ENCODE assay signal across 25 mouse cellular contexts in genomic region chr8:69907106-69907505, GRCm38 (mm10). TPM values are rescaled to one million over a fixed set of nuclear protein-coding genes. Genes with fewer than 3 reads are reported as not detected.
"Had no signal": no experiment of that assay in that cellular context is flagged by ENCODE, and none has a peak within 500 bp of the region (broad histone marks: within the 10 kb centered on the region; RNA-seq: fewer than 3 reads in every experiment).

No protein-coding gene starts in this region.

- H3K4me3 ChIP-seq: gastrocnemius, adult 2 months; heart, adult 2 months; heart, embryonic 13.5 days; heart, embryonic 15.5 days; hindbrain, embryonic 13.5 days; intestine, embryonic 15.5 days; layer of hippocampus, adult 2 months; left cerebral cortex, adult 2 months; limb, embryonic 10.5 days; limb, embryonic 12.5 days; liver, embryonic 12.5 days had no signal

- H3K27me3 ChIP-seq: heart, embryonic 13.5 days; heart, embryonic 15.5 days; hindbrain, embryonic 13.5 days; intestine, embryonic 15.5 days; limb, embryonic 12.5 days; liver, embryonic 12.5 days had no signal

- H3K9ac ChIP-seq: heart, embryonic 13.5 days; heart, embryonic 15.5 days; hindbrain, embryonic 13.5 days; intestine, embryonic 15.5 days; limb, embryonic 12.5 days; liver, embryonic 12.5 days; liver, embryonic 14.5 days had no signal

- H3K9me3 ChIP-seq: heart, embryonic 13.5 days; heart, embryonic 15.5 days; hindbrain, embryonic 13.5 days; intestine, embryonic 15.5 days; limb, embryonic 10.5 days; limb, embryonic 12.5 days; liver, embryonic 12.5 days had no signal

- DNase-seq: gastrocnemius, adult 2 months; gastrocnemius, postnatal 14 days; gastrocnemius, postnatal 36 days; heart, adult 11 months; heart, adult 2 months; heart, postnatal 14 days; heart, postnatal 36 days; kidney, adult 18-20 months; kidney, adult 8-10 months; kidney, postnatal 10 days; kidney, postnatal 25 days; kidney, postnatal 4 days had no signal

- H3K27ac ChIP-seq: heart, adult 2 months; heart, embryonic 13.5 days; heart, embryonic 15.5 days; hindbrain, embryonic 13.5 days; intestine, embryonic 15.5 days; layer of hippocampus, adult 2 months; left cerebral cortex, adult 2 months; limb, embryonic 10.5 days; limb, embryonic 12.5 days; liver, embryonic 14.5 days had no signal

RNA-seq across cellular contexts. Expression of gene Yjefn3, which starts 4.6 kb away (rescaled TPM):
- total RNA-seq: hematopoietic stem cell, adult 5-6 weeks had no signal

RNA-seq across cellular contexts. Expression of gene Tssk6, which starts 5.1 kb away (rescaled TPM):
- total RNA-seq: gastrocnemius, adult 2 months; gastrocnemius, postnatal 36 days; heart, postnatal 14 days; heart, postnatal 36 days; liver, adult 2 months had no signal

RNA-seq across cellular contexts. Expression of gene Cilp2, which starts 19.6 kb away (rescaled TPM):
- total RNA-seq: hematopoietic stem cell, adult 5-6 weeks; liver, adult 2 months had no signal
- polyA plus RNA-seq: inflammation-experienced regulatory T-cells, adult 6 months had no signal
